Mouse (Mus musculus): Measurements from ENCODE around the gene Bax.

DNA sequence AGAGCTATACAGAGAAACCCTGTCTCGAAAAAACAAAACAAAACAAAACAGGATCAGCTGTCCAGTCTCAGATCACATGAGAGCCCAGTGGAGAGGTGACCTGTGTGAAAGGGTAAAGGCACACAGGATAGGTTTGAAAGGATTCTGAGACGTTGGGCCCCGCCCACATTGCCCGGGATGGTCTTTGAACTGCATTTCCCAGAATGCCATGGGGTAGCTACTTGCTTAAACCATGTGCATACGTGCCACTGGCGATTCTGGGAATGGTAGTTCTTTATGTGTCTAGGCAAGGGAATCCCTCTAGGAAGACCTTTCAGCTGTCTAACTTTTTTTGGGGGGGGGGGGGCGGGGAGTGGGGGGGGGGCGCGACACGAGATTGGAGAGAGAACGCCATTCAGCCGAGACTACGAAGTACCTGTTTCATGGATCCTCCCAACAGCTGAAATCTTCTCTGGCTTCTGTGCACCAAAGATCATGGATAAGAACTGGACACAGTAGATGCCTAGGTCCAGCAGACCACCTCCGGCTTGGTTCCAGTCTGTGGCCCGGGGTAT is 14.8 kb upstream of the Bax start, which contains the start of gene Tulp2:
- no peak for TF ChIP-seq GATA1 (IDR thresholded peaks at IDR 0.05; ENCODE audit: low read depth, low read length)
- no peak for TF ChIP-seq CTCF (IDR thresholded peaks at IDR 0.05 in 2 of 3, conservative IDR thresholded peaks at IDR 0.05 in 1 of 3; ENCODE audit: control insufficient read depth in 1 of 3, insufficient read depth in 1 of 3, low read depth in 2 of 3, low read length in 3 of 3, poor library complexity in 1 of 3, severe bottlenecking in 1 of 3)
- no peak for TF ChIP-seq EP300 (IDR thresholded peaks at IDR 0.05; ENCODE audit: low read depth in 1 of 2, low read length in 2 of 2)
- no peak for TF ChIP-seq ELF1 (IDR thresholded peaks at IDR 0.05; ENCODE audit: low read depth, low read length)
- TF ChIP-seq POLR2A (IDR thresholded peaks at IDR 0.05; ENCODE audit: control insufficient read depth in 1 of 2, insufficient read depth in 1 of 2, low read depth in 1 of 2, low read length in 2 of 2, poor library complexity in 1 of 2): no peak
- TF ChIP-seq MAX (IDR thresholded peaks at IDR 0.05; ENCODE audit: low read length): no peak
